Mouse (Mus musculus): ENCODE measurements around the gene Cfap36.
A peak's percentile ranks its signal among the peaks of the same experiment; 100 is the strongest.

Gene Cfap36

GRCm38 (mm10) chr11:29180657-29181056 lies 66.6 kb downstream of the Cfap36 start:
- no peak for DNase-seq (ENCODE audit: low spot score)

DNA sequence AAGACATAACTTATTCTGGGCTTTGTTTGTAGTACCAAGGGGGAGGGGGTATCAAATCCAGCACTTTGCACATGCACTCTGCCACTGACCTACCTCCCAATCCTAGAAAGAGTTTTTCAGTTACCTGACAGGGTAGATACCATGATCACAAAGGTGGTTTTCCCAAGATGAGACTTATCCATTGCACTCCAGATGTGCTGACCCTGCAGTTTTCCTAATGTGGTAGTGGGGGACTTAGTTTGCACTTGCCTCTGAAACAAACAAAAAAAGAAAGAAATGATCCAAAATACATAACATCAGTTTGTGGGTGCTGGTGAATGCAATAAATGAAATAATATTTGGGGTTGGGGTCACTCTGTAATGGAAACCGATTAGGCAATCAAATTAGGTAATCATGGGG lies 67.9 kb downstream of the Cfap36 start:
- DNase-seq (ENCODE audit: low spot score) = no peak

GRCm38 (mm10) chr11:29173706-29174436 lies 73.3 kb downstream of the Cfap36 start:
- DNase-seq (ENCODE audit: low spot score) = peak; percentile 36

- peak; percentile 67 for DNase-seq (ENCODE audit: low spot score)
These were observed 74.0 kb downstream of the Cfap36 start for GRCm38 (mm10) chr11:29173125-29173631.

DNA sequence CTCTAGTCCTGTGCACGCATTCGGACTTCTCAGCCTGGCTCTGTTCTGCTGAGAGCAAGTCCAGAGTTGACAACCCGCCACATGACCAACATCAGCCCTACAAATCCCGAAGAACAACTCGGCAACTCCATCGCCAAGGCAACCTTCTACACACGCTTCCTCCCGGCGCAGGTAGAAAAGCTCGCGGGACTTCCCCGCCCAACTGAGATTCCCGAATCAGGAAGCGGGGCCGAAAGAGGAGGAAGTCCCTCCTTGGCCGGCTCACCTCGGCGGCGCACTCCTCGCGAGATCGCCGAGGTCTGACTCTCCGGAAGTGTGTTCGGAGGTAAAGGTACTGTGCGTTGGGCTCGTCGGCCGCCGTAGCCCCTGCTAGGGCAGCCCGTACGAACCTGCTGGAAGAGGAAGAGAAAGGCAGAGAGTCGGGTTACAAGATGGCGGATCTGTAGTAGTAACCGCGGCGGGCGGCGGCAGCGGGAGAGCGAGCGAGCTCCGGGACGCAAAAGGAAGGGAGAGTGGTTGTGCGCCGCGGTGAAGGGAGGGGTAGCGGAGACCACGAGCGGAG lies 74.6 kb downstream of the Cfap36 start, which contains the start of gene Ppp4r3b:
TSS of gene Ppp4r3b (plus strand) at position 328 of the 562 bp plus-strand sequence.
- DNase-seq (ENCODE audit: low spot score) = peak; percentile 95

DNA sequence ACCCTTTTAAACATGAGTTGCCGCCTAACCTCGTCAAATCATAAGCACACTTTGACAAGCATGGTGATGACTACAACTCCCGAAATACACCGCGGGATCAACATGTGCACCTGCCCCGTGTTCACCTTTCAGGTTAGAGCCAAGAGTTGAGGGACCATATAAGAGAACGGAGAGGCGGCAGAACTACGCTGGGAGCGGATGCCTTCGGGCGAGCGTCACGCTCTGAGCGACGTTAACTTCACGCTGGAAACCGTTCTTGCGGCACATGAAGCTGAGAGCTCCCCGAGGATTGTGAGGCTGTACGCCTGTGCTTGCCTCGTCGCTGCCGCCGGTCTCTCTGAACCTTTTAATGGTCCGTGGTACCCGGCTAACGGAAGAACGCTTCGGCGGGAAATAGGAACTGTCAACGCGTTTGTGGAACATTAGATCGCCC lies 75.2 kb downstream of the Cfap36 start:
- DNase-seq (ENCODE audit: low spot score) = peak; percentile 52
